Mouse (Mus musculus) cerebellum, adult 9-10 months (tissue): ENCODE measurements around the gene Kcnj12.

Experiments used
- DNase-seq: peaks from one replicate; pipeline ENCODE4 v3.0.0; 2022

Kcnj12 gene

DNA sequence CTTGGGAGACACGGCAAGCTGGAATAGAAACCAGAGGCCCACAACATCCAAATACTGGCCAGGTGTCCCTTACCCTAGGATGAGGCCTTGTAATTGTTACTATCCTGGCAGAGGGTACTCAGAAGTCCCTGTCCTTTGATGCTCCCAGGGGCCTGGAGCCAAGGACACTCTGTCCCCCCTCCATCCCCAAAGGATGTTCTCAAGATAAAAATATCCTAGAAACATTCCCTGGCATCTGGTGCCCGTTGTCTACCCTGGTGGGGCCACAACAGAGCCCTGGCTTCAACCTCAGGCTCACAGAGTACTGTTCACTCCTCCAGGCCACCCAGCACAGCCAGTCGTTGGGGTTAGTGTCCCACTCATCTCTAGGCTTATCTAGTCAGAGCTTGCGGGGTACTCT lies 38.3 kb downstream of the Kcnj12 start:
- DNase-seq, result no peak

DNA sequence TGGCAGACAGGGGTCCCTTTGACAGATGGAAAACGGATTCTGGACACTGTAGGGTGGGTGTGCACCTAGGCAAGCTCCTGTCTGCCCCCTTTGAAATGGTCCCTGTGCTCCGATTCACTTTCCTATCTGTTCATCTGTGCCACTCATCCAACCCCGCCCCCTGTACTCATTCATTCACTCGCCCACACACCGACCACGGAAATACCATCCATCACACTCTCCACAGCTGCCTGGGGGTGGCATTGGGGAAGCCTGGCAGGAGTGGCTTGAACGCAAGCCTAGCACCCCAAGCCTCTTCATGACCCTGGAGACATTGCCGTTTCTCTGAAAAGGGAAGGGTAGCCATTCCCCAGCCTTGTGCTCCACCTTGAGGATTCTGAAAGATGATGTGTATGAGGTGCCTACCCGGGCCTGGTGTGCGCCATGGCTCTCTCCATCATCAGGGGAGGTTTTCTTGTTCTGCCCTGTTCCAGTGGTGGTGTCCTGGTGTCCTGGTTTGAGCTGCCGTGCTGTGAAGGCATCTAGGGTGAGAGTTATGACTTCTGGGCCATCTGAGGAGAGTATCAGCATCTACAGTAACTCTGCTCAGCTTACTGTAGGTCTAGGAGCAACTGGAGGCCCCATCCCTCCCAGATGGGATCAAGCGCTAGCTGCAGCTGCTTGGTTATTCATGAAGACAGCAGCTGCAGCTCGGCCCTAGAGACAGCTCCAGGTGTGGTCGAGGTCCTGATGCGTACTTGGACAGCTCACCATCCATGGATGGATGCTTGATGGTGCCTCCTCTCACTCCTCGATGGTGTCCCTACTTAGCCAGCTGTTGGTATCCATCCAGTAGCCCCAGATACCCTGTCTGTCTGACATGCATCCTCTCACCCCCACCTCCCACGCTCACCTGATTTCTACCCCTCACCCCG lies 40.4 kb downstream of the Kcnj12 start:
- no peak for DNase-seq

DNA sequence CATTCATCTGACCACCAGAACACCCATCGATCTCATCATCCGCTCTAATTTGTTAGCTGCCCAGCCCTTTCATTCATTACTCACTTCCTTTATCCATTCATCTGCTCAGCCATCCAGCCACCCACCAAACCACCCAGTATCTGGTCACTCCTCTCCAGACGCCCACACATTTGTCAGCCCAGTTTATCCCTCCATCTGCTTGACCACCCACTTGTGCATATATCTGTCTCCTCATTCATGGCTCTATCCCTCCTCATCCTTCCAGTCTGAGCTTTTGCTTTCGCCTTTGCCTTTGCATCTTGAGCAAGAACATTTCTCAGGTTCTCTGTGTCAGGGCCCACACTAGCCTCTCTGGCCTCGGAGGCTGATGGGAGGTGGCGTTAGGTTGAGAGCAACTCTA lies 41.1 kb downstream of the Kcnj12 start:
- DNase-seq, result no peak

DNA sequence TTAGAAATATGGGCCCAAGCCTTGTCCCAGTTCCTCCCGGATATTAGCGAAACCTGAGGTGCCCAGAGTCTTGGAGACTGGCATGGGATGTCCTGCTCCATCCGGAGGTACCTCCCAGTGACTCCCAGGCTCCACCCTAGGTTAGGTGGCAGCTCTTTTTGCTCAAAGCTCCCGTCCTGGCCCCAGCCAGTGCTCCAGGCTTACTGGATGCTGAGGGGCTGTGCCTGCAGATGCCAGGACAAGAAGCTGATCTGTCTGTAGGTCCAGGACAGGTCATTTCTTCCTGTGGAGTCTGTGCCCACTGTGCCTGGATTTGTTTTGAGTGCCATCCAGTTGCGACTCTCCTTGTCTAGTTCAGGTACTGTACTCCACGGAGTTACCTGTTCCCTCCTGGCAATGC lies 43.3 kb downstream of the Kcnj12 start:
- DNase-seq, result no peak

DNA sequence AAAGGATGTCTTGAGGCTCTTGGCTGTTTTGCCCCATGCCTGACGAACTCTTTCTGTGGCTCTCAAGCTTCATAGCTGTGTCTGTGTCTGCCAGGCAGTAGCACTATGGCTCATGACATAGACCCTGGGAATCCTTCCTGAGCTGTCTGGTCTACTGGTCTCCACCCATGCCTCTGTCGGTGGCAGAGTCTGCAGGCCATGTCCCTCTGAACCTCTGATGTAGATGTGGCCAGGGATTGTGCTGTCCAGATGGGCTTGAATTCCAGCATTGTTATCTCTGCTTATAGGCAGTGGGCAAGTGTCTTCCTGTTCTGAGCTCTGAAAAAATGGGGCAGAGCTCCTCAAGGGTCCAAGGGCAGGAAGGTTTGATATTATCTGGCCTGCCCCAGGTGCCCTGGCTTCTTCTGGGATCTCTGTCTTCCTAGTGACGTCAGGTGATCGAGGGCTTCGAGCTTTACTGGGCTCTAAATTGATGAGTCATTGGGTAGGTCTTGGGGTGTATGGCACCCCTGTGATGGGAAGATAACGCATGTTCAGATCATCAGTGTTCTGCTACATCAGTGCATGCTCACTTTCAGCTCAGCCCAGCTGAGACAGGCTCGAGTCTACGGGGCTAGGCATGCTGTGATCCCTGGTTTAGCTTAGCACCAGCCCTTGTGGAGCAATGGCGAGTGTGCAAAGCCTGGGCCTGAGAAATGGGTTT lies 44.9 kb downstream of the Kcnj12 start:
- DNase-seq, result no peak

DNA sequence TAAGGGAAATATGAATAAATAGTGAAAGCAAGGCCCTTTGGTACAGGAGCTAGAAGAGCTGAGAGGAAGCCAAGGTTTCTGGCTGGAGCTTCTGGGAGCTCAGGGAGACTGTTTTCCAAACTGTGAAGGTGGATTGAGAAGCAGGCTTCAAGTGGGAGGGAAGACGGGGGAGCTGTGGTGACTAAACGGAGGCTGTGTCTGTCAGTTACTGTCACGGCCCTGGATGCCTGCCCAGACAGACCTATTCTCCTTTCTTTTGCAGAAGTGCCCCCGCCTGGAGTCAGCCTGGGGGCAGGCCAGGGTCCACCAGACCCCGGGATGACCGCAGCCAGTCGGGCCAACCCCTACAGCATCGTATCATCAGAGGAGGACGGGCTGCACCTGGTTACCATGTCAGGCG lies 46.5 kb downstream of the Kcnj12 start:
- no peak for DNase-seq

DNA sequence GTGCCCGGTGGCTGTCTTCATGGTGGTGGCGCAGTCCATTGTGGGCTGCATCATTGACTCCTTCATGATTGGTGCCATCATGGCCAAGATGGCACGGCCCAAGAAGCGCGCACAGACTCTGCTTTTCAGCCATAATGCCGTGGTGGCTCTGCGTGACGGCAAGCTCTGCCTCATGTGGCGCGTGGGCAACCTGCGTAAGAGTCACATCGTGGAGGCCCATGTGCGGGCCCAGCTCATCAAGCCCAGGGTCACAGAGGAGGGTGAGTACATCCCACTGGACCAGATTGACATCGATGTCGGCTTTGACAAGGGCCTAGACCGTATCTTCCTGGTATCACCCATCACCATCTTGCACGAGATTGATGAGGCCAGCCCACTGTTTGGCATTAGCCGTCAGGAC lies 47.3 kb downstream of the Kcnj12 start:
- no peak for DNase-seq

DNA sequence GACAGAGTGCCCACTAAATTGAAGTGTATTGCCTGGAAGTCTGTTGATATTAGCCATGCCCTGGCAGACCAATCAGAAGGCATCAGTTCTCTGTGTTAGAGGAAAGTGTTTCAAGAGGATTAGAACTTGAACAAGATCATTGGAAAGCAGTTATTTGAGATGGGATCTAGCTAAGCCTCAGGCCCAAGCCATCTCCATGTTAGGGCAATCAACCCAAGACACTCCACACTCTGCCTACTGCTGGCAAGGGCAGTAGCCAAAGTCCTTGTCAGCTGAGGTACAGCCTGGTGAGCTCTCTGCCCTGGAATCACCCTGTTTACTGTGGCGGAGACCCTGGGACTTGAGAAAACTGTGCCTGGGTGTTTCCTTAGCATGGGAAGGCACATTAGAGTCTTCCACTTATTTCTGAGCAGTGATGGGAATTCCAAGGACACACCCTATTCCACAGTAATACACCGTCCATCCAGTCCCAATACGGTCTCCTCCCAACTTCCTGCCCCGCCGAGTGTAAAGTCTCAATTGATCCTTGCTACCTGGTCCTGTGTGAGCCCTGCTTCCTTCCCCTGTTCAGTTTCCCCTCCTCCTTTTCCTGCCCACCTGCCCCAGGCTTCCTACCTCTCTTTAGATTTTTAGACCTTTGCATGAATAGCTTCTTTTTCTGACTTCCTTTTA lies 52.4 kb downstream of the Kcnj12 start:
- DNase-seq, result no peak

DNA sequence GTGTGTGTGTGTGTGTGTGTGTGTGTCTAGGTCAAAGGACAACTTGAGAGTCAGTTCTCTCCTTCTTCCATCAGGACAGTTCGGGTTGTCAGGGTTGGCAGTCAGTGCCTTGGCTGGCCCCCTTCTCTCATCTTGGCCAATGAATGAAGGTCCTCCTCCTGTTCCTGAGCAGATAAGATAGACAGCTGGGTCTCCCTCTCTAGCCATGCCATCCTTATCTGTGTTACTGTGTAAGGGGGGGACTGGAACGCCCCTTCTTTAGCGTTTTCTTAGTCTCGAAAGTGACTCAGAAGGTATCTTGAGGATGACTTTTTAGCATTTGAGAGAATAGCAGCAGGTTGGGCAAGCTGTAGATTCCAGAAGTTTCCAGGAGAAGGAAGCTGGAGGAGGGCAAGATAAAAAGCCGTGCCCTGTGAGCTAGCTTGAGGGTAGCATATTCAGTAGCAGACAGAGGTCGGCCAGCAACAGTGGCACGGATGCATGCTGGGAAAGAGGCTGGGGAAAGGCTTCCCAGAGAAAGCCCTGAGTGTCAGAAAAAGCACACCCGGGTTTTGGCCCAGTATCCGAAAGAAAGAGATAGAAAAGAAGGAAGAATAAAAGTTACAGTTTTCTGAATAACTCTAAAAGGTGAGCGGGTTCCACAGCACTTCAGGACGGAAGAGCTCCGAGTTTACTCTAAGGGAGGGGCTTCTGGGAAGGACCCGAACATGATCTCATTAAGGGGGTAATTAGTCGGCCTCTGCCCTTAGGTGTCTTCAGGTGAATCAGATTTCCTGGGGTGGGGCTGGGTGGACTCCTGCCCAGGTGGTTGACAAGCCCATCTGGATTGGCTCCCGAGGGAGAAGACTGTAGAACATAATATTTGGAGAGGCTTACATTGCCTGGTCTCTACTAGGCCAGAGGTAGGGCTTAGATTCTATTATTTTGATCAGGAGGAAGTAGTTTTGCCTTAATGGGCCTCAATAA lies 53.3 kb downstream of the Kcnj12 start:
- DNase-seq, result no peak

DNA sequence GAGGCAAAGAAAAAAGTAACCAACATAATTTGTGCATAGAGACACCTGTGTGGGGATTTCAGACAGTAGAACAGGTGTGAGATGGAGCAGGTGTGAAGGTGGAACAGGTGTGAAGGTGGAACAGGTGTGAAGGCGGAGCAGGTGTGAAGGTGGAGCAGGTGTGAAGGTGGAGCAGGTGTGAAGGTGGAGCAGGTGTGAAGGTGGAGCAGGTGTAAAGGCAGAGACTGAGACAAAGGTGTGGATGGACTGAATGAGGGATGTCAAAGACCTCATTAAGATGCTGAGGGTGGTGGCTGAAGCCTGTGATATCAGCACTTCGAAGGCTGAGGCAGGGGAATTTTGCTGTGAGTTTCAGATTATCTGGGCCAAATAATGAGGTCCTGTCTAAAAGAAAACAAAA lies 59.3 kb downstream of the Kcnj12 start:
- no peak for DNase-seq

DNA sequence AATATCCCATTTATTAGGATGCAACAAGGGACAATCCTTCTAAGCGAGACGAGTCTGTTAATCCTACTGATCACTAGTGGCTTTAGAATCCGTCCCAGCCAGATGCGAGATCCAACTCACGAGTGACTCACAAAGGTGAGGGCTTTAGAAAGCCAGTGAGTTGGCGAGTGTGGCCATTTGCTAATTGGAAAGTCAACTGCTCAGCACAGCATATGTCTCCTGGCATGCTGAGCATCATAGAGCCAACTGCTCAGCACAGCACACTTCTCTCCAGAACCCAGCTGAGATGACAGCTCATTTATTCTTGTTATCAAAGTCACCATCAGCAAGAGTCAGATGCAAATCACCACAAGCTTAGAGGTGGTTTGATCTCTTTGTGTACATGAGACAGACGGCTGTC lies 67.8 kb downstream of the Kcnj12 start:
- no peak for DNase-seq

DNA sequence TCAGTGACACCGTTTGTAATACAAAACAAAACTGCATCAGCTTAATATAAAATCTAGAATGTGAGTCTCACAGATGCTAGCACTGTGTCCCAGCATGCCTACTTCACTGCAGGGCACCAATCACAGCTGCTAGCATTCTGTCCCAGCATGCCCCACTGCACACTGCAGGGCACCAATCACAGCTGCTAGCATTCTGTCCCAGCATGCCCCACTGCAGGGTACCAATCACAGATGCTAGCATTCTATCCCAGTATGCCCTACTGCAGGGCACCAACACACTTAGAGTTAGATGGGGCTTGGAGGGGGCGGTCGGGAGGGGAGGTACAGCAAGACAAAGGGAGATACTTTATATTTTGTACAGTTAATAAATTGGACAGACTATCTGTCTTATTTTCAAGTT lies 68.8 kb downstream of the Kcnj12 start:
- no peak for DNase-seq

DNA sequence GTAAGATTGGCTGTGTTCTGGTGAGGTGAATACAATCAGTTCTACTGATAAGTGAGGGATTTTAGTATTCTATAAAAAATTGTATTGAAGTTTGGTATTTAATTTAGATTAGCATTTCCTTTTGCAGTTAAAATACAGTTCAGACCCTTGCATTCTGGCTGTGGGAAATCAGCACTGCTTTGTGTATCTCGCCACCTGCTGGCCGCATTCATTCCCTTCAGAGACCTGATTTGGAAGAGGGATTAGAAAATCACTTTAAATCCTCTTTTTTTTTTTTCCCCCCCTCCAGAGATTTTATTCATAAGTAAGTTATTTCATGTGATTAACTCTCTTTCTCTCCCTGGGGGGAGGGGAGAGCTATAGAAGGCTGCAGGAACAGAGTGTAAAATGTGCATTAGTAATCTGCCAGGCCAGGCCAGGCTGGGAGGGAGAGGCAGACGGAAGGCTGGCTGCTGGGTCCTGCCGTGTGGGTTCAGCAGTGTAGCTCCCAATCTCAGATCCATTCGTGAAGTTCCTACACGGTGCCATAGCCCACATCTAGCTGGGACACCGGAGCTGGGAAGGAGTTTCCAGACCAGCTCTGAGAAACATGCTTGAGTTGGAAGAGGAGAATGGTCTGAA lies 69.4 kb downstream of the Kcnj12 start:
- DNase-seq, result peak; percentile 89

DNA sequence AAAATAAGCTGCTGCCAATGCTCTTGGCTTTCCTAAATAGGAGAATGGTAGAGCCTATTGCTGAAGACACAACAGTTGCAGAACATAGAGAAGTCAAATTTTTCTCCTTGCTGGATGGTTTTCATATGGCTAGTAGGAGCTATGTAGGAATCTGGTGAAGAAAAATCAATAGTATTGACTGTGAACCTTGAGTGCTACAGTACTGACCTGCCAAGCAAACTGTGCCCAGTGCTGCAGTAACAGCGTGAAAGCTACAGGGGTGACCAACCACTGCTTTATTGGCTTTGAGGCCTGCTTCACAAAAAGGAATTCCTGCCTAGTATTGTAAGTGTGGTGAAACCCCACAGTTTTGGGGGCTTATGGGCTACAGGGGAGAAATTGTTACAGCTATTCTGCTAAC lies 75.7 kb downstream of the Kcnj12 start:
- no peak for DNase-seq

DNA sequence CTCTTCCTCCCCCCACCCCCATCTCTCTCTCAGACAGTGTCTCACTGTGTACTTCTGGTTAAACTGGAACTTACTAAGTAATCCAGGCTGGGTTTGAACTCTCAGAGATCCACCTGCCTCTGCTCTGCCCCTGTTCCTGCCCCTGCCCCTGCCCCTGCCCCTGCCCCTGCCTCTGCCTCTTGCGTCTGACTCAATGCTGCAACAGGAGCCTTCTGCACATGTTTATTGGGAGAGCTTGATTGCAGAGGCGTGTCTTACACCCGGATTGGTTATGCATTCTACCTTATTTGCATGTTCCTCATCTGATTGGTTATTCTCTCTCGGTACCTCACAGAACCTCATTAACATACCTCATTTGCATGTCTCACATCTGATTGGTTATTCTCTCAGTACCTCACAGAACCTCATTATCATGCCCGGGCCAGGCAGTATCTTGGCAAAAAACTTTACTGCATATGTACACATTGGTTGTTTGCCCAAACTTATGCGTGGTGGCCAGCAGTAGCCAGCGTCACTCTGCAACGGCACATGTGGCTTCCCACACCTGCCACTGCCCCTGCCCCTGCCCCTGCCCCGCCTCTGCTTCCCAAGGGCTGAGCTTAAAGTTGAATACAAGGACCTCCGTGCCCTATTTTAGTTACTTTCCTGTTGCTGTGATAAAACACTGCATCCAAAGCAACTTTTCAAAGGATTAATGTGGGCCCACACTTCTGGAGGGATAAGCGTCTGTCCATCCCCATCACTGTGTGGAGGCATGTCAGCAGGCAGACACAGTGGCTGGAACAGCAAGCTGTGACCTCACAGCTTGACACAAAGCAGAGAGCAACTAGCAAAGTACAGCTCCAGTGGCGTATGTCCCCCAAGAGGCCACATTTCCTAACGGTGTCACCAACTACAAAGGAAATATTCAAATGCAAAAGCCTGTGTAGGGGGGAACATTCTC lies 80.3 kb downstream of the Kcnj12 start:
- no peak for DNase-seq

DNA sequence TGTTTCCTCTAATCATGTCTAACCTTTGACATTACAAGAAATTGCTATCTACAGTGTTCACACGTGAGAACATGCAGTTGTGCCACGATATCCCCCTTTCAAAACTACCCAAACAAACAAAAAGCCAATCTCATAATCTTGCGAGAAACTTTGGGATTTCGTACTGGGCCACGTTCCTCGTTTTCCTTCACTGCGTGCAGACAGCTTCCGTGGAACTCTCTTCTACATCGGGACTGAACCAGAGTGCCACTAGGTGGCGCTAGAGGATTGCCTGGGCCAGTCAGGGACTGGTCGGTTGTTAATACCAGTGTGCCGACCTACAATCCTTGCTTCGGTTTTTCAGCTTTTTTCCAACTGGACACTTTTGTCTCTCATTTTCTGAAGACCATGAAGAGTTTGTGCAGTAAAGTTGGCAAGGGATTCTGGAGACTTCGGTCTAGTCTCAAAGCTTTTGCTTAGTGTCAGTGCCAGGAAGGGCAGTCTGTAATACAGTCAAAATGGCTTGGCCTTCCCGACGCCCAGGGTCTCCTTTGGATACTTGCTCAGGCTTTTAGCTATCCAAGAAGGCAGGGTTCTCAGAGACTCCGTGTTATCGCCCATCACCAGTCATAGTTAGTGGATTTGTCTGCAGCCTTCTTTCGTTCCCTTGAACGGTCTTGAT lies 82.0 kb downstream of the Kcnj12 start:
- DNase-seq, result peak; percentile 88

DNA sequence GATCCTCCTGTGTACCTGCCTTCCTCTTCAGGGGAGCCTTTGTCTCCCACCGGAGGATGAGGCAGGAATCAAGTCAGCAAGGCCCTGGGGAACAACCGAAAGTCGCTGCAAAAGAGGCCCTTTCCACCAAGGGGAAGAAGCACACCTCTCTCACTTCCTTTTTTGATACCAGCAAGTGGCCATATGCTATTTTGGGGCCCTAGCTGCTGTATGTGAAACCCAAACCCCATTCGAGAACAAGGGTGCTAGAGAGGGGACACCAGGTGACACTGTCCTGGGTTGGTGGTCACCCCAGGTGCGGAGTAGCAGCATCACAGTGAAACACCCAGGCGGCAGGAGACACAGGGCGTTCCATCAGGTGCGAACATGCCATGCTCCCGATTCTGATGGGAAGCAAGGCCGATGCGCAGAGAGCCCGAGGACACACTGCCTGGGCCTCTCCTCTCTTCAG lies 86.6 kb downstream of the Kcnj12 start:
- DNase-seq, result no peak

DNA sequence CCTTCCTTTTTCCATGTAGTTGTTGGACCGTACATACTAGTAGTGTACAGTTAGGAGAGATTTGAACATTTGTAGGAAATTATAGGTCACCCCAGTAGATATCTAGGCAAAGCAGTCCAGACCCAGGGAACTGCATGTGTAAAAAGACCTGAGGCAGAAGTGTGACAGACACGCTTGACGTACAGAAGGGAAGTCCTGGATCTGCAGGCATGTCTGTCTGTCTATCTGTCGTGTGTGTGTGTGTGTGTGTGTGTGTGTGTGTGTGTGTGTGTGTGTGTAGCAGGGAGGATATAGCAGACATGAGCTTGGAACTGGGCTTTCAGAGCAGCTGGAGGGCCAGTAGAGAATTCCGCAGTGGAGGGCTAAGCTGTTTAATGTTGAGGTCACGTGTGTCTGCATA lies 87.3 kb downstream of the Kcnj12 start:
- no peak for DNase-seq

DNA sequence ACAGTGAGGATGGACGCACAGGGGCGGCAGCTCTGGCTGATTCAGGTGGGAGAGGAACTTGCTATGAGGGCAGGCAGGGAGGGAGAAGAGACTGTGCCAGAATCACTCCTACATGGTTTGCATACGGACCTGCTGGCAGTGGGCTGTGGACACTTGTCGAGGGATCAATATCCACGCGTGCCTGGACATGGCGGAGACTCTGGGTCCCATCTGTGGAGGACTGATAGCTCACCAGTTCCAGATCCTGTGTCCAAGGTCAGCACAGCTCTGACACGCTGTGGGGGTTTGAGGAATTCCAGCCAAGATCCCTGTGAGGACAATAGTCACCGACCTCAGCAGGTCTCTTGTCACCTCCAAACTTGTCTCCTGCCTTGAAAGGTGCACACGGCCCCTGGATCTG lies 87.7 kb downstream of the Kcnj12 start:
- DNase-seq, result no peak

DNA sequence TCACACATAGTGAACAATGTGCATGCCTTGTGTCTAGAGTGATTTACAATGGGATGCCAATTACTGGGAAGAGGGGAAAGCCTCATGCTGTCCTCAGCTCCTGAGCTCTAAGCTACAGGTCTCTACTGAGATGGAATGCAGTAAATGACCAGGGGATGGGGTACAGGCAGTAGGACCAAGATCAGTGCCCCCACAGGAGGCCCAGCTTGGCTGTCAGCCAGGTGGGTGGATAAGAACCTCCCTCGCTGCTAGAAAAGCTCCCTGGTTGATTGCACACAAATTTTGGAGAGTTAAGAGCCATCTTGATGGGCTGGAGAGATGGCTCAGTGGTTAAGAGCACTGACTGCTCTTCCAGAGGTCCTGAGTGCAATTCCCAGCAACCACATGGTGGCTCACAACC lies 88.6 kb downstream of the Kcnj12 start:
- DNase-seq, result no peak
